ENCODE assay signal across 24 mouse cellular contexts in the genomic region with DNA sequence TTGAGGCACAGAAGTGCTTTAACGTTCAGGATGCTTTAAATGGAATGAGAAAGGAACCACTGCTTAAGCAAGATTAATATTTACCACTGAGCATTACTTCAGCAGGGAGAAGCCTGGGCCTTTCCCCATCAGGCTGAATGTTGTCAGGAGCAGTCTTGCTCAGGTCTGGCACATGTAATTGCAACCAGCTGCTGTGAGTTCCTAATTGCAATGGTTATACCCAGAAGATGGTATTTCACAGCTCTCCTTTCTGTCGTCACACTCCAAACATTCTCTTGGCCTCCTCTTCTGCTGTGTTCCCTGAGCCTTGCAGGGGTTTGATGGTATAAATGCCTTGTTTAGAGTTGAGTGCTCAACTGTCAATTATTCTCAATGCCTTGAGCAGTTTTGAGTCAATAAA.
DNase-seq lines count a peak whose midpoint lies in the region; ATAC-seq and TF ChIP-seq lines count a peak whose summit lies in the region.
"Had no signal": no experiment of that assay in that cellular context is flagged by ENCODE, and none has a peak within 500 bp of the region (broad histone marks: within the 10 kb centered on the region; RNA-seq: fewer than 3 reads in every experiment).

No protein-coding gene starts in this region.

- H3K4me1 ChIP-seq in hindbrain, embryonic 11.5 days (replicated peaks; ENCODE audit: control insufficient read depth, insufficient read depth, low read length), result no peaks in the 10 kb centered on the region
- H3K4me1 ChIP-seq in hindbrain, postnatal 0 days (ENCODE audit: insufficient read depth, low read length), result no peaks in the 10 kb centered on the region
- H3K4me1 ChIP-seq: embryonic facial prominence, embryonic 15.5 days; neural tube, embryonic 15.5 days had no signal

- no peak for ATAC-seq in hindbrain, embryonic 11.5 days (ENCODE audit: low FRiP score)
- ATAC-seq in hindbrain, postnatal 0 days, result no peak
- ATAC-seq: activated CD4-positive, CD25-positive, alpha-beta regulatory T cell, adult 4 months; intestine, embryonic 16.5 days had no signal

- WGBS in hindbrain, embryonic 11.5 days, result 65% methylated on average over 2 of the region's 2 CpGs
- WGBS in hindbrain, postnatal 0 days, result 68% methylated on average over 2 of the region's 2 CpGs

- H3K4me3 ChIP-seq in hindbrain, embryonic 11.5 days (ENCODE audit: low read depth, low read length), result no peak overlapping the region
- H3K4me3 ChIP-seq in hindbrain, postnatal 0 days (ENCODE audit: low read length), result no peak overlapping the region
- H3K4me3 ChIP-seq: embryonic facial prominence, embryonic 15.5 days; heart, adult 2 months; heart, embryonic 15.5 days; left cerebral cortex, adult 2 months; neural tube, embryonic 15.5 days had no signal

- no peaks in the 10 kb centered on the region for H3K36me3 ChIP-seq in hindbrain, embryonic 11.5 days (ENCODE audit: control insufficient read depth, insufficient read depth, low read length)
- H3K36me3 ChIP-seq in hindbrain, postnatal 0 days (ENCODE audit: insufficient read depth, low read length), result no peaks in the 10 kb centered on the region
- H3K36me3 ChIP-seq: embryonic facial prominence, embryonic 15.5 days; heart, embryonic 15.5 days; neural tube, embryonic 15.5 days had no signal

- no peaks in the 10 kb centered on the region for H3K27me3 ChIP-seq in hindbrain, embryonic 11.5 days (ENCODE audit: control insufficient read depth, insufficient read depth, low read length)
- H3K27me3 ChIP-seq in hindbrain, postnatal 0 days (ENCODE audit: insufficient read depth, low read length), result no peaks in the 10 kb centered on the region
- H3K27me3 ChIP-seq: embryonic facial prominence, embryonic 15.5 days; heart, embryonic 15.5 days; neural tube, embryonic 15.5 days had no signal

- no peak overlapping the region for H3K27ac ChIP-seq in hindbrain, embryonic 11.5 days (ENCODE audit: low read depth, low read length)
- no peak overlapping the region for H3K27ac ChIP-seq in hindbrain, postnatal 0 days
- H3K27ac ChIP-seq: embryonic facial prominence, embryonic 15.5 days; heart, adult 2 months; heart, embryonic 15.5 days; hindbrain, embryonic 14.5 days; left cerebral cortex, adult 2 months; neural tube, embryonic 15.5 days had no signal

- H3K4me2 ChIP-seq in hindbrain, embryonic 11.5 days (replicated peaks; ENCODE audit: low read depth, low read length), result no peak overlapping the region
- H3K4me2 ChIP-seq in hindbrain, postnatal 0 days (ENCODE audit: low read depth, low read length), result no peak overlapping the region
- H3K4me2 ChIP-seq: embryonic facial prominence, embryonic 15.5 days; heart, embryonic 15.5 days; hindbrain, embryonic 14.5 days; midbrain, embryonic 11.5 days; neural tube, embryonic 15.5 days had no signal

- no peaks in the 10 kb centered on the region for H3K9me3 ChIP-seq in hindbrain, embryonic 11.5 days (ENCODE audit: control insufficient read depth, low read length)
- H3K9me3 ChIP-seq in hindbrain, postnatal 0 days (ENCODE audit: low read length), result no peaks in the 10 kb centered on the region
- H3K9me3 ChIP-seq: embryonic facial prominence, embryonic 15.5 days; heart, embryonic 15.5 days; neural tube, embryonic 15.5 days had no signal

- peak; percentile 39 for DNase-seq in embryo, embryonic 10 days (ENCODE audit: low spot score)
- DNase-seq in embryo, embryonic 9.5 days (ENCODE audit: extremely low spot score), result no peak
- DNase-seq in hindbrain, embryonic 11.5 days (ENCODE audit: low spot score), result peak; percentile 12
- no peak for DNase-seq in hindbrain, postnatal 0 days (ENCODE audit: low spot score)
- DNase-seq in forelimb bud, embryonic 11.5 days (ENCODE audit: low read depth, low spot score), result peak; percentile 53
- no peak for DNase-seq in layer of hippocampus, adult 18-20 months (ENCODE audit: low spot score in 2 of 2)
- DNase-seq in lung, postnatal 36 days, result no peak
- DNase-seq in thymus, postnatal 0 days (ENCODE audit: low spot score), result no peak
- DNase-seq: adrenal gland, adult 8-10 months; cerebellum, adult 8-10 months; cerebellum, postnatal 36 days; gastrocnemius, postnatal 10 days; heart, adult 2 months; heart, postnatal 36 days; liver; thymus, adult 2 months had no signal

- no peak overlapping the region for H3K9ac ChIP-seq in hindbrain, embryonic 11.5 days (ENCODE audit: low read depth, low read length)
- H3K9ac ChIP-seq in hindbrain, postnatal 0 days (replicated peaks; ENCODE audit: low read length), result no peak overlapping the region
- H3K9ac ChIP-seq: embryonic facial prominence, embryonic 15.5 days; heart, embryonic 15.5 days; hindbrain, embryonic 14.5 days; neural tube, embryonic 15.5 days had no signal

- TF ChIP-seq CTCF in hindbrain, postnatal 0 days (IDR thresholded peaks at IDR 0.05; ENCODE audit: low read depth), result no peak

Comparison
In these comparisons a context has a peak if more than half of its experiments do, and no peak if none do; other contexts are left out.
1. DNase-seq: peak in embryo, embryonic 10 days (single experiment), hindbrain, embryonic 11.5 days (single experiment) and forelimb bud, embryonic 11.5 days (single experiment); none in embryo, embryonic 9.5 days (single experiment), hindbrain, postnatal 0 days (single experiment), layer of hippocampus, adult 18-20 months (0 of 2), lung, postnatal 36 days (single experiment) and thymus, postnatal 0 days (single experiment).